30 mouse cellular contexts compared by ENCODE assay signal in the genomic region with DNA sequence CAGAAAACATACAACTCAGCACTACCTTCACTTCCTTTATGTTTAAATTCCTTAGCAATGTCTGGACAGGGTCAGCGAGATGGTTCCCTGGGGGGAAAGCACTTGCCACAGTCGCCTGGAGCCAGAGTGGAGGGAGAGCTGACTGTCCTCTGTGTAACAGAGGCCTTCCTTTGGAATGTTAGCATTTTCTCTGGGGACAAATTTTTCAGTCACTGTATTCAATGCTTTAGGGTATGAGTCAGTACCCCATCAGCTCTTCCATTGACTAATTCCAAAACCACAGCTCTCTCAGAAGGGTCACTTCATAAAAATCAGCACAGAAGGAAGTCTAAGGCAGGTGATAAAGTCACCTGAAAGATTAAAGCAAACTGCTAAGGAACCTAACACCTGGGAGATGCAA. TPM values are rescaled to one million over a fixed set of nuclear protein-coding genes. Genes with fewer than 3 reads are reported as not detected.
"Had no signal": no experiment of that assay in that cellular context is flagged by ENCODE, and none has a peak within 500 bp of the region (broad histone marks: within the 10 kb centered on the region; RNA-seq: fewer than 3 reads in every experiment).

No protein-coding gene starts in this region.

- H3K4me1 ChIP-seq: limb, embryonic 10.5 days; limb, embryonic 13.5 days; midbrain, embryonic 15.5 days; neural tube, embryonic 13.5 days had no signal

- H3K36me3 ChIP-seq: limb, embryonic 13.5 days; liver, embryonic 15.5 days; midbrain, embryonic 12.5 days; midbrain, embryonic 15.5 days; neural tube, embryonic 13.5 days had no signal

- H3K9me3 ChIP-seq: limb, embryonic 10.5 days; limb, embryonic 13.5 days; liver, embryonic 12.5 days; liver, embryonic 15.5 days; lung, embryonic 15.5 days; midbrain, embryonic 12.5 days; midbrain, embryonic 15.5 days; neural tube, embryonic 13.5 days had no signal

- H3K4me2 ChIP-seq: limb, embryonic 13.5 days; liver, embryonic 12.5 days; liver, embryonic 15.5 days; lung, embryonic 15.5 days; midbrain, embryonic 12.5 days; midbrain, embryonic 15.5 days; neural tube, embryonic 13.5 days had no signal

- ATAC-seq: liver, embryonic 12.5 days; midbrain, embryonic 15.5 days had no signal

- H3K27ac ChIP-seq: layer of hippocampus, adult 2 months; left cerebral cortex, adult 2 months; limb, embryonic 10.5 days; limb, embryonic 13.5 days; liver, embryonic 12.5 days; liver, embryonic 15.5 days; lung, embryonic 15.5 days; midbrain, embryonic 12.5 days; midbrain, embryonic 15.5 days; neural tube, embryonic 13.5 days had no signal

- H3K27me3 ChIP-seq: limb, embryonic 13.5 days; liver, embryonic 12.5 days; liver, embryonic 15.5 days; lung, embryonic 15.5 days; midbrain, embryonic 12.5 days; midbrain, embryonic 15.5 days; neural tube, embryonic 13.5 days had no signal

- H3K9ac ChIP-seq: limb, embryonic 13.5 days; liver, embryonic 12.5 days; liver, embryonic 15.5 days; lung, embryonic 15.5 days; midbrain, embryonic 12.5 days; midbrain, embryonic 15.5 days; neural tube, embryonic 13.5 days had no signal

- DNase-seq: kidney, adult 11 months; kidney, postnatal 25 days; layer of hippocampus, postnatal 36 days; liver; lung, adult 18-20 months; lung, postnatal 10 days; lung, postnatal 36 days; thymus, adult 18-20 months; thymus, postnatal 36 days had no signal

- H3K4me3 ChIP-seq: layer of hippocampus, adult 2 months; left cerebral cortex, adult 2 months; limb, embryonic 10.5 days; limb, embryonic 13.5 days; liver, embryonic 12.5 days; liver, embryonic 15.5 days; lung, embryonic 15.5 days; midbrain, embryonic 12.5 days; midbrain, embryonic 15.5 days; neural tube, embryonic 13.5 days had no signal

RNA-seq across cellular contexts. Expression of gene Gm17622, which starts 43.2 kb away (rescaled TPM):
- total RNA-seq: layer of hippocampus, adult 2 months; layer of hippocampus, postnatal 10 days; layer of hippocampus, postnatal 36 days; left cerebral cortex, adult 2 months; left cerebral cortex, postnatal 25 days; megakaryocyte-erythroid progenitor cell, adult 5-6 weeks; neutrophil, adult 5-6 weeks had no signal
- polyA plus RNA-seq: kidney, embryonic 16.5 days; large intestine, adult 2 months; limb, embryonic 10.5 days; limb, embryonic 13.5 days; liver, embryonic 12.5 days; liver, embryonic 15.5 days; lung, embryonic 15.5 days; midbrain, embryonic 12.5 days; midbrain, embryonic 15.5 days; neural tube, embryonic 13.5 days; small intestine, adult 2 months; spleen, adult 2 months; stomach, embryonic 16.5 days; testis, adult 2 months; urinary bladder, adult 2 months had no signal
